Mouse (Mus musculus): ENCODE measurements around the gene Tut7.
"Not testable (repeated sequence)": the region's sequence is repeated elsewhere in the genome, so short reads cannot be mapped to it uniquely, and the experiment has no call there.

Tut7 gene

DNA sequence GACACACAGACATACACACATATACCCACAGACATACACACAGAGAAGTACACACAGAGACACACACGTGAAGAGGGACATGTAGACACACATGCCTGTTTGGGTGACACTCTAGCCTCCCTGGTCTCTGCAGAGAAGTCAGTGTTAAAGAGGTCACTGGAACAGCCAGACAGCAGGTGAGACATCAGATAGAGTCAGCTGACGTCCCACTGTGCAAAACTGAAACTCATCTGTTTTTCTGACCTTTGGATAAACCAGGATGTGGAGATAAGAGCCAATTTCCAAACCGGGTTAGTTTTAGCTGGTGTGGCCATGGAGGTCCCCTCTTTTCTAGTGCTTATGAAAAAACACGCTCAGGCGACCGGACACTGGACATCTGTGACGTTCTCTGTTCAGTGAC lies 9.5 kb upstream of the Tut7 start:
- no peak for DNase-seq (ENCODE audit: low spot score)

DNA sequence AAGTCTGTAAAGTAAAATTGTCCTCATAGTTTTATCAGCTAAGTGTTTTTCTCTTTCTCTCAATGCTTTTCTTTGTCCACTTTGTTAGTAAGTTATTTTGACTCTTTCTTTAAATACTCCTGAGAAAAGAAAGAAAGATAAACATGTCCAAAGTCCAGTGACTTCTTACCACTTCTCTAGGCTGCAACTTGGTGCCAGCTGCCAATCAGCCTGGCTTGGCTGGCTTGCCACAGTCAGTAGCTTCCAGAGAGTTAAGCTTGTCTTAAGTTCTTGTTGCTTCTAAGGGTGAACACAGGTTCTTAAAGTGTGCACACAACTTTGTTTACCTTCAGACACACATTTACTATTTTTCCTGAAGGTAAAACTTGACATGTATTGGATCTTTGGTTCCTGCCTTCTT lies 3.0 kb upstream of the Tut7 start:
- DNase-seq (ENCODE audit: low spot score): no peak

DNA sequence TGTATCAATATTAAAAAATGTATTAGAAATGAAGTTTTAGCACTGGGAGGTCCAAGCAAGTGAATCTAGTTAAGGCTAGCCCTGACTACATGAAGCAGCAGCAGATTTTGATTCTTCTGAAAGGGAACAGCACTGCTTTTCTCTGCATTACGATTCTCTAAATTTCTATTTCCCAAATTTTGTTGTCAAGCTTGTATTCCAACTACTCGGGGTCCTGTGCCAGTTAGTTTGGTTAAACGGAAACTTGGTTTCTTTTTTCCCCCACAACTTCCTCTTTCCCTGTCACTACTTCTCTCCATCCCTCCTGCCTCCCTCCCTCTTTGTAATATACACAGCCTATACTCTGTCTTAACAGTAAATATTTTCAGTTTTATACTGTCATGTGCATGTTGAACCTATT lies 2.1 kb downstream of the Tut7 start:
- DNase-seq (ENCODE audit: low spot score): no peak

DNA sequence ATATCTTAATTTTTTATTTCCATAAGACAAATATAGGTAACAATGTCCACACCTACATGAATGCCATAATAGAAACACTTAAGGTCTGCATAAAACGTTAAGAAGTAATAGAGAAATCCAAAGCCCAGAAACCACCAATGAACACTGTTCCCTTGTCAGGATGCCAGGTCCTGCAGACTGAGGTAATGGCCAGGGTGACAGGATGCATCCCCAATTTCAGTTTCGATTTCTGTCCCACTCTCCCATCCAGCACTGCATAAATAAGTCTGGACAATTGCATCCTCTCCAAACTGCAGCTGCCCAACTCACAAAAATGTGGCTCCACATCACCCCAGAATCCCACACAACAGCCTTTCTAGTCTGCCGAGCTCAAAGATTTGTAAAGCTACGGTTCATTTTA lies 2.8 kb downstream of the Tut7 start:
- peak; percentile 60 for DNase-seq (ENCODE audit: low spot score)

DNA sequence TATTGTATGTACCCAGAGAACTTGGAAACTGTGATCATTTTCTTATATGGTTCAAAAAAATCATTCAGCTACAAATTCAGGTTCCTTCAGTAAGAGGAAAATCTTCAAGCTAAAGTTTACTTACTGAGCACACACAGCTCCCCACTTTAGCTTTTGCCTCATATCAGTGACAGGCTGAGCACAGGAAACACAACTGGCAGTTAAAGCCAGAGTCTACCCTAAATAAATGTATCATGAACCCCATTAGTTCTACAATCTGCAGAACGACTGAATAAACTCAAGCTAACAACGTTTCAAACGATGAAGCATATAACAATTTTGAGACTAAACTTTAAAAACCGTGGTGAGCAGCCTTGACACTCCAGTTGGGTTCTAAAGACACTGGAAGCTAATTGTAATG lies 5.6 kb downstream of the Tut7 start:
- DNase-seq (ENCODE audit: low spot score): no peak

DNA sequence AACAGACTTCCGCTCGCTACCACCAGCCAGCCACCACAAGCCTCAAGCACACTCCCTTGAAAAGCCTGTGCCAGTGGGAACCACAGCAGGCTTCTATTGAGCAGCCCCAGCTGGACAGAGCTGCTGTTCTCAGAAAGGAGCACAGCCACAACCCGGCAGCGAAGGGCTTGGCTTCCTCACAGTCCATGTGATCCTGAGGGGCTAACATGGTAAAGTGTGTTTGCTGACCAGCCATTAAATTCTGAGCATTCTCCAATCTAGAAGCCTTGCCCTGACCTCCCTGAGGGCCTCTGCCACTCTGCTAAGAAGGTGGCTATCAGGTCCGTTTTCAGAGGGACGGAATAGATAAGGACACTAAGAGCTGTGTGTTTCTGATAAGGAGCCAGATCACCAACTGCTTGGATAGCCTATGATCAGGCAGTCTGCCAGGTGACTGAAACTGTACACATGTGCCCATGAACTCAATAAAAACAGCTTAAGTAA lies 8.8 kb downstream of the Tut7 start:
- DNase-seq (ENCODE audit: low spot score): no peak

DNA sequence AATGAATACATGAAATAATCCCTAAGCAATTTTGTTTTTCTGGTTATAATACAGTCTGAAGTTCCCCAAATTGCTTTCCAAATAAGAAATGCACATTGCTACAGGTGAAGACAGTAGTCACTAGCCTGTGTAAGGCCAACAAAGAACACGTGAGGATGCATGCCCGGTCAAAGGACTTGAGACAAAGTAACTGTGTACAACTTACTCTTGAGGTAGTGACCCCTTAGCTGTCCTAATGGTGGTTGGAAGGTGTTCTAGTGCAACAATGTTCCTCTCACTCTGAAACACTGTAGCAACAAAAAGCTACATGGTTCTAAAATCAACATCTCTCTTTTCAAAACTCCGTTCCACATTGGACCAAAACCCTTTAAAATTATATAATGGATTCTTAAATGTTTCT lies 11.4 kb downstream of the Tut7 start:
- no peak for DNase-seq (ENCODE audit: low spot score)

DNA sequence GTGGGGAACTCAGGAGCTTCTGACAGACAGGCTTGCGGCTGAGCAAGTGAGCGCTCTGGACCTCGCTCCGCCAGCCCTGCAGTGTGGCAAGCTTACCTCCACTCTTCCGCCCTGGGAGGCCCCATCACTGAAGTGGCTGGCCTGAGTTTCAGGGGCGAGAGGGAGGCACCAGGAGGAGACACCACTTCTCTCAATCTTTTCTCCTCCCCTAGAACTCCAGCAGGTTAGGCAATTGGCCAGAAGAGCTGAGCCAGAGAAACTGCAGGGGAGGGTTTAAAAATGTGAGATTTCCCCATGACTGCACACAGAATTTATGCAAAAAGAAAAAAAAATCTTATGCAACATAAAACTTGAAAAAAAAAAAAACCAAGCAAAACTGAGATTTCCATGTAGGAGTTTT lies 21.9 kb downstream of the Tut7 start:
- no peak for DNase-seq (ENCODE audit: low spot score)

DNA sequence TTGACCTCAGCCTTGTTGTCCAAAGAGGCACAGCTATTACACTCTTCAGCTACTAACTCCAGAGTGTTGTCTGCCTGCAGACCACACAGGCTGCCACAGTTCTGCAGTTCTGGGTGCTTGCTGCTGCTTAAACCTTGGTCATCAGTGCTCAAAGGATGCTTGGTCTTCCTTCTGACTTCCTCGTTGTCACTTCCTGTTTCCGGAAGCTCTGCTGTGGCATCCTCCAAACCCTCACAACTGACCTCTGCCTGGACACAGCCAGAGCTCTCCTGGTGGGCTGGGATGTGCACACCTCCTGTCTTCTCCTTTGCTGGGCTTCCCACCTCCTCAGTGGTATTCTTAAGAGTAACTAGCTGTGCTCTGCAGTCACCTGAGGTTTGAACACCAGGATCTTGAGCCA lies 22.9 kb downstream of the Tut7 start:
- DNase-seq (ENCODE audit: low spot score): no peak

DNA sequence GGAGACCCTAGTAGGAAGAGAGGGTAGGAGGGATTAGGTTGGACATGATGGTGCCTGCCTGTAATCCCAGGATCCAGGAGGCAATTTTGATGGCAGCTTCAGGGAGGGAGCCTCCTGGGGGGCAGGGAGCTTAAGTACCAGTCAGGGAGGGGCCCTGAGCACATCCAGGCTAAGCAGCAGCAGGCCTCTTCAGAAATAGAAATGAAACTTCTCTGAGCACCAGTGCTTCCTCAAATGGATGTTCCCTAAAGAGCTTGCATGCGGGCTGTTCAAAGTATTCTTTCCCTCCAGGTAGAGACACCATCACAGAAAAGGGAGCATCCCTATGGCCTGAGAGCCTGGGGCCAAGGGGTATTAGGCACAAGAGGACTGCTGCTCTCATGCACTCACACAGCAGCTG lies 24.6 kb downstream of the Tut7 start:
- no peak for DNase-seq (ENCODE audit: low spot score)

DNA sequence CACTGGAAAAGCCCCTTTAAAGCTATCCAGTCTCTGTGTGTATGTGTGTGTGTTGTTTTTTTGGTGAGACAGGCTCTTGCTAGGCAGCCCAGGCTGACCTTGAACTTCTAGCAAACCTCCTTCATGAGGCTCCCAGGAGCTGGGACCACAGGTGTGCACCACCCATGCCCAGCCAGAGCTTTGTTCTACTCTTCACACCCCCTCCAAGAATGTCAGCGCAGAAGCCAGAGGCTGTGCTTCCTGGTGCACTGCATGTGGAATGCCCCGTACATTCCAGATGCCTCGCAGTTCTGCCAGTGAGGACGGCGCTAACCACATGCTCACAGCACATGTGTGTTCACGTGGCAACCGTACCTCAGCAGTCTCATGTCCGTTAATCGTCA lies 26.5 kb downstream of the Tut7 start:
- no peak for DNase-seq (ENCODE audit: low spot score)

DNA sequence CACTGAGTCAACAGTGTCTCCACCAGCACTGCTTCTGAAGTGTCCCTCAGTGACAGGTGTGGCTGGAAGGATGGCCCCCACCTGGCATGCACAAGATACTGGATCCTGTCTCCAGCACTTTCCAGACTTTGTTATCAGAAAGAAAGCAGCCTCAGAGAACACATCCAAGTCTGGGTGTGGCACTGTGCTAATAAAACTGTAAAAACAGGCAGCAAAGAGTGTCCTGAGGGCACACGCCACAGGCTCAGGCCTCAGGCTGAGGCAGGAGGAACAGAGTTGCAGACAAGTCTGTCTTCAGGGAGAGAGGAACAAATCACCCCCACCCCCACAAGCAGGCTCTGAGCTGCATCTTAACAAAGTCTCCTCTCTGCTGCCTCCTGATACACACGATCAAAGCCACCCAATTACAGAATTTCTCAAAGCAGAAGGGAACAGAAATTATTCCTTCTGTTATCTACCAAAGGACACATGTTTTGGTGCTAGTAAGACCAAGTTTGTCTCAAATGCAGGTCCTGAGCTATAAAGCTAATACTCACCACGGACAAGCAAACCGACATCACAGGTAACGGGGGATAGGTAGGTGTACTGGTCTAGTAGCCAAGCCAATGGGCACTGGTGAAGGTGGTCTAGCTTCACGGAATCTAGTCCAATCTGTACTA lies 27.0 kb downstream of the Tut7 start:
- no peak for DNase-seq (ENCODE audit: low spot score)

DNA sequence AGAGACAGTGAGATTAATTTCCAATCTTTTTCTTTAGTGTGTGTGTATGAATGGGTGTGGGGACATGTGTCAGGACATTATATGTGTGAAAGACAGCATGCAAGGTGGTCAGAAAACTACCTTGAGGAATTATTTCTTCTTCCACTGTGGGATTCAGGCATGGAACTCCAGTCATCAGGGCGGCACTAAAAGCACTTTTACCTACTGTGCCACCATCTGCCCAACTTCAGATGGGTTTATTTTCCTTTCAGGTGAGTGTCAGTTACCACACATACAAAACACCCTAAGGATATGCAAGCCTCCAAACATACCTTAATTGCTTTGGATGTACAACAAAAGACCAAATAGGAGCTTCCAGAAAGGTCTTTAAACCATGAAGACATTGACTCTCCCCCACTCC lies 28.2 kb downstream of the Tut7 start:
- DNase-seq (ENCODE audit: low spot score): no peak

DNA sequence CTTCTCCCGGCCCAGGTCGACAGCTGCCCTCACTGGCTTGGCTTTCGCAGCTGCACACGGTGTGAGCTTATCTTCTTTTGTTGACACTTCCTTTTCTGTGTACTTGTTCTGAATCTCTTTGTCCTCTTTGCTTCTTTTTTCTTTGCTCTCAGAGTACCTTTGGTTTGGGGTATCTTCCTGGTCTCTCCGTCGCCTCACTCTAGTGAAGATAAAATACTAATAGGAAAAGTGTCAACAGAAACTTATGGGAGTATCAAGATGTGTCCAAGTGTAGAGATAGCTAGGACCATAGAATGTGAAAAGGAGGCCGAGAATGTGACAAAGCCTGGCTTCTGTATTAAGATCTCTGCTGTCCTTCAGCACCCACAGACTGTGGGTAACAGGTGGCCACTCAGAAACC lies 40.8 kb downstream of the Tut7 start, which contains the start of gene Gm49354:
Gene Gm49354, minus strand, starts transcription at position 101 of the 400 bp plus-strand sequence.
- no peak for DNase-seq (ENCODE audit: low spot score)

DNA sequence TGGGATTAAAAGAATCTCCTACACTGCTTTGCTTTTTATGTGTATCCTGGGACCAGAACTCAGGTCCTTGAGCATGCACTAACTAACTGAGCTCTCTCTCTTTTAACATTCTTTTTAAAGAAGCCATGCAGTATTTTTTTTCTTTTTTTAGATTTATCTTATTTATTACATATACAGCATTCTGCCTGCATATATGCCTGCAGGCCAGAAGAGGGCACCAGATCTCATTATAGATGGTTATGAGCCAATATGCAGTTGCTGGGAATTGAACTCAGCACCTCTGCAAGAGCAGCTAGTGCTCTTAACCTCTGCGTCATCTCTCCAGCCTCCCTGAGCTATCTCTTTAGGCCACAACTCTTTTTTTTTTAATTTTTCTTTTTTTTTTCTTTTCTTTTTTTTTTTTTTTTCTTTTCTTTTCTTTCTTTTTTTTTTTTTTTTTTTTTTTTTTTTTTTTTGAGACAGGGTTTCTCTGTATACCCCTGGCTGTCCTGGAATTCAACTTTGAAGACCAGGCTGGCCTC lies 43.1 kb downstream of the Tut7 start:
- not testable (repeated sequence) for DNase-seq (ENCODE audit: low spot score)

DNA sequence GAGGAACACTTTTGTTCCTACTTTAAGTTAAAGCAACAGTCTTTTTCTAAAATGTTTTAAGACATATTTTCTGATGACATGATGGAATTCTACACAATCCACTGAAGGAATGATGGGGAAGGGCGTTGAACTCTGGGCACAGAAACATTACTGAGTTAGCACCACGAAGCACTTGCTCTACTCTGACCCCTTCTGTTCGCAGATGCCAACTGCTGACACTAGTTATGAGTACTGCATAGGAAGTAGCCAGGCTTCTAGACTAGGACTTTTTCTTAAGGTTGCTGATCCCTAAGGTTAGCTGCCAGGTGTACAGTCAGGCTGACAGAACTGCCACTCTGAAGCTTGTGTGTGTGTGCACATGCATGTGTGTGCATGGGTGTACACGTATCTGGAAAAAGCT lies 43.7 kb downstream of the Tut7 start:
- DNase-seq (ENCODE audit: low spot score): no peak

DNA sequence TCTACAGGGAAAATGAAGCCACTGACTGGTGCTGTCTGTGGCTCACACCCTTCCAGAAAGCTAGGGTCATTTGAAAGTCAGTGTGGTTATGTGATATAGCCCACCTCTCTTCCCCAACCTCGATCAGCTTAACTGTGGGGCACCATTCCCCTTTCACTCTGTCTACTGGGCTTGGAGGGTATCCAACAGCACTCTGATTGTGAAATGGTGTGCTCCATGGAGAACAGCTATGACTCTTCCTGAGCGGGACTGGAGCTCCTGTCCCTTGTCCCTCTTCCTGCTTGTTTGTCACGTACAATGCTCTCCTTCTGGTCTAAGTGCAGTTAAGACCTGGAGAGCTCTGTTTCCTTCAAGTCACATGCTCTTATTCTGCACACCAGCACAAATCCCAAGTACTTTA lies 47.8 kb downstream of the Tut7 start:
- no peak for DNase-seq (ENCODE audit: low spot score)

DNA sequence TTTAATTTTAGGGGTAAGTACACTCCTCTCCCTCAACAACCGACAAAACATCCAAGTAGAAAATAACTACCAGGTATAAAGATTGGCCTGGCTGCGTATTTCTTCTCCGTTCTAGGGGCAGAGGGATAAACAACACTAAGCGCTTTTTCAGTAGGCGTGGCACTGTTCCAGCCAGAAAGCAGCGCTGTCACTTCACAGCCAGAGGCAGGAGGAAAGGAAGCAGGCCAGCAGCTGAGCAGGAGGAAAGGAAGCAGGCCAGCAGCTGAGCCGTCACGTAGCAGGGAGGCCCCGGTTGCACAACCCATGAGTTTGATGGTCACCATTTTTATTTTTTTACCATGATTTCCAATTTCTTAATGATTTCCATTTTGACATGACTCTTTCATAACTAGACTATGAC lies 51.7 kb downstream of the Tut7 start:
- peak; percentile 85 for DNase-seq (ENCODE audit: low spot score)

DNA sequence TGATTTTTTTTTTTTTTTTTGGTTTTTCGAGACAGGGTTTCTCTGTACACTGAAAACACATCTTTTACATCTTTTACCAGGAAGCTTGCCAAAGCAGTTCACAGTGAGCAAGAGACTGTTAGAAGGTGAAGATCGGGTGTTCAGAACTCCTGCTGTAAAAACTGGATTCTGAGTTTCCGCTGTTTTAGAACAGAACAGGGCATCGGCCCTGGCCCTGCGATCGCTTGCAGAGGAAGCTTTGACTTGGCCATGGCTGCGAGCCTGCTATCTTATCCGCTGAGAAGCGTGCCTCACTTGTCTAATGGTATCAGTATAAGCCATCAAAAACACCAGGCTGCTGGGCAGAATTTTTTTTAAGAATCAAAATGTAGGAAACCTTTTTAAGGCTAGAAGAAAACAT lies 52.1 kb downstream of the Tut7 start:
- no peak for DNase-seq (ENCODE audit: low spot score)

DNA sequence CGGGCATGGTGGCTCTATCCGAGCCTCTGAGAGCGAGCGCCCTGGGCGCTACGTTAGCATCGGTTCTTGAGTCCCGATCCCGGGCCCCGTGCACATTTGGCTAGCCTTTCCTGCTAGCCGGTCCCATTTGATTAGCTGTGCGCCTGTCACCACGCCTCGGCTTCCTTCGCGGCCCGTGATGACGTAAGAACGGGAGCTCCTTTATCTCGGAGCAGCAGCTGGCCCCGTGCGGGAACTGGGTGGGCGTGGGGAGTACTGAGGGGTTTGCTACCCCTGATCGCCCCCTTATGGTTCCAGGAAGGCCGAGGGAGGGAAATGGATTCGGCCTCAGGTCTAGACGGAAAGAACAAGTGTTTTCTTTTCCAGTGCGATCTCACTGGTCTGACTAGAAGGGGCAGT lies 52.8 kb downstream of the Tut7 start:
- peak; percentile 88 for DNase-seq (ENCODE audit: low spot score)

DNA sequence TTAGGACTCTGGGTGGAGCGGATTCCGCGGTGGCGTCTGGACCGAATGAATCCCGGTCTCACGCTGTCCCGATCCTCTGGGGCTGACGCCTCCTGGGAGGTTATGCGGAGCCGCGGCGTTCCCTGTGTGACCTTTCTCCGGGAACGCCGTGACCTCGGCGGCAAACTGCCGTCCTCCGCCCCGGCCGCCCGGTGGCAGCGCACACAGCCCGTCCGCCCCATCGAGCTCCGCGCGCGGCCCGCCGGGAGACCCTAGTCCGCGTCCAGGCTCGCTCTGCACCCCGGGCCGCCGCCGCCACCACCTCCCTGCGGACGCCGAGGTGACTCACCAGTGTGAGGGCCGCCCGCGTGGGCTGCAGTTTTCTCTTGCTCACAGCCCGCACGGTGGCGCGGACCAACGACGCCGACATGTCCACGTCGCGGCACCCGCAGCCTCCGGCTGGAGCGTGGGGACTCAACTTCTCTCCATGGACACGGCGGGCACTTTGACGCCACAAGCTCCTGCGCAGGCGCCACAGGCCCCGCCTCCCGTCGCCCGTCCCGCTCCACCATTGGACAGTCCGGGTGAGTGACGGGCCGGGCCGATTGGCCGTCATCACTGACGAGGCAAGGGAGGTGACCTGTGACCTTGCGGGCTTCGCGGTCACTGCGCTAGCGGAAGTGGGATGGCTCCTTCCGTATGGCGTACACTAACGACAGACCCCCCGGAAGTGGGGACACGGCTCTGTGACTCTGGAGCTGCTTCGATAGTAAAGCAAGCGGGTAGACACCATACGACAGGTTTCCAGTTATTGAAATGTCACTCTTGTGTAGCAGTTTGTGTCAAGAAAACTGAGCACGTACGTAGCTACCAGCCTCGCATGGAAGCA lies 53.4 kb downstream of the Tut7 start, which contains the start of gene Isca1:
Gene Isca1, minus strand, starts transcription at position 515 of the 868 bp plus-strand sequence.
- DNase-seq (ENCODE audit: low spot score): peak; percentile 95

DNA sequence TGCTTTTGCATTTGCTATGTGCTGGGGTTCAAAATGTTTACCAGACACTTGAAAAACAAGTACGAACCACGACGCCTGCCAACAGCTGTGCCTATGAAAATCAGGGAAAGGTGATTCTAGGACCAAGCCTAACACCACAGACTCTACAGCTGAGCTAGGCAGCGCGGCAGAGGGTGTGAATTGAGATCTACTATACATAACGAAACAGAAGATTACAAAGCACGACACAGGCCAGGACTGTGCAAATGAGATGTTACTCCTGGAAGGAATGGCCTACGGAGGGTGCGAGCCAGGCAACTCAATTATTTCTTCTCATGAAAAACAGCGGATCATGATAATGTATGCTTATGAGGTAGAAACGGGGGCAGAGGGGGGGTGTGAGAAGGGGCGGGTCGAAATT lies 54.4 kb downstream of the Tut7 start:
- DNase-seq (ENCODE audit: low spot score): peak; percentile 14

All from MN1 (cell line).